Mouse (Mus musculus) heart, postnatal 4 days (tissue): ENCODE data around the gene Trim17. TPM values are rescaled to one million over a fixed set of nuclear protein-coding genes. Genes with fewer than 3 reads are reported as not detected.

Experiments used
- DNase-seq: peaks from one replicate; pipeline ENCODE4 v3.0.0; 2021
- total RNA-seq, 2 experiments: library from RNA; stranded (reverse); gene quantifications; 2 replicates each; pipeline ENCODE4 v1.2.3; 2021

Gene Trim17
- total RNA-seq, 2 experiments from 2014 or later, result 0.10 TPM; not detected in 1

- DNase-seq, result no peak
Measured at GRCm38 (mm10) chr11:58969027-58969426, 14.5 kb downstream of the Trim17 start.

GRCm38 (mm10) chr11:58969659-58970058, 15.2 kb downstream of the Trim17 start:
- DNase-seq, result no peak

GRCm38 (mm10) chr11:58970831-58971530, 16.5 kb downstream of the Trim17 start:
- DNase-seq, result no peak

GRCm38 (mm10) chr11:58971796-58972195, 17.3 kb downstream of the Trim17 start:
- DNase-seq, result no peak

- no peak for DNase-seq
Measured at GRCm38 (mm10) chr11:58974414-58974813, 19.9 kb downstream of the Trim17 start.

GRCm38 (mm10) chr11:58977150-58977549, 22.7 kb downstream of the Trim17 start:
- DNase-seq, result no peak

- DNase-seq, result no peak
Measured at GRCm38 (mm10) chr11:58977607-58978026, 23.1 kb downstream of the Trim17 start.

GRCm38 (mm10) chr11:58978027-58978705, 23.7 kb downstream of the Trim17 start, which contains the start of gene Trim11:
TSS of gene Trim11 (plus strand) at chr11:58978093.
- peak; percentile 59 for DNase-seq

- no peak for DNase-seq
Measured at GRCm38 (mm10) chr11:58978706-58979030, 24.2 kb downstream of the Trim17 start.

GRCm38 (mm10) chr11:58979183-58979582, 24.7 kb downstream of the Trim17 start:
- no peak for DNase-seq

GRCm38 (mm10) chr11:58979661-58980060, 25.2 kb downstream of the Trim17 start:
- DNase-seq, result no peak

GRCm38 (mm10) chr11:58980381-58980990, 26.0 kb downstream of the Trim17 start:
- DNase-seq, result no peak

GRCm38 (mm10) chr11:58981541-58982447, 27.3 kb downstream of the Trim17 start:
- peak; percentile 83 for DNase-seq

- DNase-seq, result no peak
Measured at GRCm38 (mm10) chr11:58982471-58983097, 28.1 kb downstream of the Trim17 start.

GRCm38 (mm10) chr11:58983691-58984341, 29.3 kb downstream of the Trim17 start:
- DNase-seq, result no peak

GRCm38 (mm10) chr11:58984657-58985056, 30.2 kb downstream of the Trim17 start:
- no peak for DNase-seq

- no peak for DNase-seq
Measured at GRCm38 (mm10) chr11:58985299-58985917, 30.9 kb downstream of the Trim17 start.

GRCm38 (mm10) chr11:58989166-58989565, 34.7 kb downstream of the Trim17 start:
- no peak for DNase-seq

- no peak for DNase-seq
Measured at GRCm38 (mm10) chr11:58990141-58990540, 35.7 kb downstream of the Trim17 start.

- DNase-seq, result peak; percentile 79
Measured at GRCm38 (mm10) chr11:58990794-58991193, 36.3 kb downstream of the Trim17 start.

GRCm38 (mm10) chr11:58991911-58992310, 37.4 kb downstream of the Trim17 start:
- DNase-seq, result no peak
